Mouse (Mus musculus): ENCODE data around the gene Gm21958.
"Not testable (repeated sequence)": the region's sequence is repeated elsewhere in the genome, so short reads cannot be mapped to it uniquely, and the experiment has no call there.

The Gm21958 gene

DNA sequence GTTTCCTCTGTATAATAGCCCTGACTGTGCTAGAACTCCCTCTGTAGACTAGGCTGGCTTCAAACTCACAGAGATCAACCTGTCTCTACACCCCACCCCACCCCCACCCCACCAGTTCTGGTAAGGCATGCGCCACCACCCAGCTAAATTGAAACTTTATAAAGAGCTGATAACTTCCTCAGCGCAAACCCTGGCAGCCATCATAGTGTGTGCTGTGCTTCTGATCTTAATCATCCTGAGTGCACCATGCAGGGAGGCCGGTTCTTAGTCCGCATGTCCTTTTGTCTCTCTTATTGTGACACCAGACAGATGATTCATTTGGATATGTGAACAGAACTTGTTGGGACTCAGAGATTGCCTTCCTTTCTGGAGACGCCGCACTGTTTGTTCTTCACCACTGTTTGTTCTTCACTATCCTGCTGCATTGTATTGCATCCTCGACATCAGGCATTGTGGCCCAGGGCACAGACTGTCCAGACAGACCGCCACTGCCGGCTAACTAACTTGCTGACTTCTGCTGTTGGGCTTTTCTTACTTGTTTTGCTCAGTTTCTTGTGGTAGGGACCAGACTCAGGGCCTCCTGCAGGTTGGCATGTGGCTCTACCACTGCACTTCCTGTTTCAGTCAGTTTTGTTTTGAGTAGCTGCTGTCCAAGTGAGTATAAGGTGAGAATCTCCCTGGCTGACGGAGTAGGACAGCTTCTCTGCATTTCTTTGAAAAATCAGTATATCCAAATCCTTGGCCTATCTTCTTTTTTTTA, 9.8 kb upstream of the Gm21958 start:
- ATAC-seq (ENCODE audit: low TSS enrichment), result no peak

DNA sequence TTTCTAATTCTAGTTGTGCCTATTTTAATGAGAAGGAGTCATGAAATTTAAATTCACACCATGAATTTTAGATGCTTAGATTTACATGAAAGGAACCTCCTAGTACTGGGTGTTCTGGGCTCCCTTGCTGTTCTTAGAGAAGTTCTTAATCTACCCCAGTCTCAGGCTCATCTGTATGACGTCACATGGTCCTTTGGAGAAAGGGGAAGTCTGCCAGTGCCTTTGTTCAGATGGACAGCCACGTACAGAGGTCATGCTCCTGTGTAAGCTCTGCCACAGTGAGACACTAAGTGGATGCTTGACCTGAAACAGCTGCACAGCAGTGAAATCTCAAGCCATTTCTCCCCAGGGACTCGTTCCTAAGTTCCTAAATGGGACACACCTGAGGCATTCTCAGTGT, 4.8 kb upstream of the Gm21958 start:
- ATAC-seq (ENCODE audit: low TSS enrichment), result no peak

DNA sequence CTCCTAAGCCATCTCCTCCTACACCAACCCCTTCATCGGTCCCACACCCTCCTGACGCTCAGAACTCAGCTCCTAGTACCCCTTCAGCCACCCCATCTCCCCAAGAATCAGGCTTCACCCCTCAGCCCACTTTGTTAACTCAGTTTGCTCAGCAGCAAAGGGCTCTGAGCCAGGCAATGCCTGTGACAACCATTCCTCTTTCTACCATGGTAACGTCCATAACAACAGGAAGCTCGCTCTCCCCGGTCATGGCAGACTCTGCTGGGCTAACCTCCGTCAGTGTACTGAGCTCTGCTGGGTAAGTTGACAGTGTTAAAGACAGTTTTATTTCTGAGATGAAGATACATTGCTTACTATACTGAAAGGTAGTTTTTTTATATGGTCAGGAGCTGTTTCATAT, 3.2 kb upstream of the Gm21958 start:
- no peak for ATAC-seq (ENCODE audit: low TSS enrichment)

DNA sequence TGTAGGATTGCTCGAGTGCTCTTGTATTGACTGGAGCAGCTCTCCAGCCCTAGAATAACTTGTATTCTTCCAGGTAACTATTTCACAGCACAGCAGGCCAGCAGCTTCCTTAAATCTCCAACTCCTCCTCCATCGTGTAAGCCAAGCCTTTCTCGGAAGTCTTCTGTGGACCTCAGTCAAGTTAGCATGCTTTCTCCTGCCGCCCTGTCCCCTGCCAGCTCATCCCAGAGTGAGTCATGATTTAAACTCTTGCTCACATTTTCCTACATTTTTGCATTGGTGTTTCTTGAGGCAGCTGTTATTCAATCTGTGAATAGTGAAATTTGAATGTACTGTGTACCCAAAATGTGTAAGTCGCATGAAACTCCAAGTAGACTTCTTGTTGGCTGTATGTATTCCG, 1.3 kb upstream of the Gm21958 start:
- peak; percentile 91 for ATAC-seq (ENCODE audit: low TSS enrichment)

DNA sequence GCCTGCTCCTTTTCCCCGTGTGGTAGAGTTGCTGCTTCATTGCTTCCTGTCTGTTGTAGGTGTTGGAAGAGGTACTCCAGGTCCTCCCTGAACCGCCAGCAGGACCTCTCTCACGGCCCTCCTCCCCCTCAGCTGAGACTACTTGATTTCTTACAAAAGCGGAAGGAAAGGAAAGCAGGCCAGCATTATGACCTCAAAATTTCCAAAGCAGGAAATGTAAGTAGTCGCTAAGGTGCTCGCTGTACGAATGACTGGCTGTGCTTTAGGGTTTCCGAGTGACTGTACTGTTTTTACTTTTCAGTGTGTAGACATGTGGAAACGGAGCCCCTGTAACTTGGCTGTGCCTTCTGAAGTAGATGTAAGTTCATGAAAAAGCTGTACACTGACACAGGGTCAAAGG, 5.2 kb downstream of the Gm21958 start:
- ATAC-seq (ENCODE audit: low TSS enrichment), result no peak

DNA sequence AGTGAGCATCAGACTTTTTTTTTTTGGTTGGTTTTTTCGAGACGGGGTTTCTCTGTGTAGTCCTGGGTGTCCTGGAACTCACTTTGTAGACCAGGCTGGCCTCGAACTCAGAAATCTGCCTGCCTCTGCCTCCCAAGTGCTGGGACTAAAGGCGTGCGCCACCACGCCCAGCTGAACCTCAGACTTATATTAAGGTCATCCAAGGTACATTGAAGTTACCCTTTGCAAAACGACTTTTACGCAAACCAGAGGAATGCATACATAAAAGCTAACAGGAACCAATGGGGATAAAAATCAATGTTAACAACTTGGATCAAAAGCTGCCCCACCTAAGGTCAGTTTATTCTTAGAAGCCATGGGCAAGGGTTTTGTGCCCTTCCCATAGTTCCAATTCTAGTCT, 10.0 kb downstream of the Gm21958 start:
- not testable (repeated sequence) for ATAC-seq (ENCODE audit: low TSS enrichment)

DNA sequence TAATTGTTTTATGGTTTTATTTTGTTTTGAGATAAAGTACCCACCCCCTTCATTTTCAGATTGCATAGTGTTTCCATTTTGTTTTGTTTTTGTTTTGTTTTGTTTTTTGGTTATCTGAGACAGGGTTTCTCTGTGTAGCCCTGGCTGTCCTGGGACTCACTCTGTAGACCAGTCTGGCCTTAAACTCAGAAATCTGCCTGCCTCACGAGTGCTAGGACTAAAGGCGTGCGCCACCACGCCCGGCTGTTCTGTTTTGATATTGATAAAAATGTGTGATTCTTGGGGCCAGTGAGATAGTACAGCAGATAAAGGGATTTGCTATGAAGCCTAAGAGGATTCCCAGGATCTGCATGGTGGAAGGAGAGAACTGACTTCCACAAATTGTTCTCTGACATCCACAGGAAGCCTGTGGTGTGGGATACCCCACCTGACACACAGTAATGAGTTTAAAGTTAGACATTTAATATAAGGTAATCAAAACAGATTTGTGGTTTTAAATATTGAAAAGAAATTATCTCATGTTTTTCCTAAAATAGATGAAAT, 14.3 kb downstream of the Gm21958 start:
- no peak for ATAC-seq (ENCODE audit: low TSS enrichment)

DNA sequence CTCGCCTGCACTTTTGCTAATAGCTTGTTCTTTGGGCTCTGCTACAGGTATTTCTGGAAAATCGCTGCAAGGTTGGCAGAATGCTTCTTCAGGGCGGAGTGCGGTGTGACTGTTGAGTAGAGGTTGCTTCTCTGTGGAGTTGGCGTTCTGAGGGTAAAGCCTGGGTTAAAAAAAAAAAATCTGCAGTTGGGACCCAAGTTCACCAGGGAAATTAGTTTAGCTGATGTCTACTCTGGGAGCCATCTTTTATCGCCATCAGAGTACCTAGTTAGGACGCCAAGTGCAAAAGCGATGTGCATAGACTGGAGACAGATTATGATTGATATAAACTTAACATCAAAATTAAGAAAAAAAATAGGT, 21.1 kb downstream of the Gm21958 start:
- peak; percentile 27; the same call in 1 of the 2 replicates for ATAC-seq (ENCODE audit: low TSS enrichment)

DNA sequence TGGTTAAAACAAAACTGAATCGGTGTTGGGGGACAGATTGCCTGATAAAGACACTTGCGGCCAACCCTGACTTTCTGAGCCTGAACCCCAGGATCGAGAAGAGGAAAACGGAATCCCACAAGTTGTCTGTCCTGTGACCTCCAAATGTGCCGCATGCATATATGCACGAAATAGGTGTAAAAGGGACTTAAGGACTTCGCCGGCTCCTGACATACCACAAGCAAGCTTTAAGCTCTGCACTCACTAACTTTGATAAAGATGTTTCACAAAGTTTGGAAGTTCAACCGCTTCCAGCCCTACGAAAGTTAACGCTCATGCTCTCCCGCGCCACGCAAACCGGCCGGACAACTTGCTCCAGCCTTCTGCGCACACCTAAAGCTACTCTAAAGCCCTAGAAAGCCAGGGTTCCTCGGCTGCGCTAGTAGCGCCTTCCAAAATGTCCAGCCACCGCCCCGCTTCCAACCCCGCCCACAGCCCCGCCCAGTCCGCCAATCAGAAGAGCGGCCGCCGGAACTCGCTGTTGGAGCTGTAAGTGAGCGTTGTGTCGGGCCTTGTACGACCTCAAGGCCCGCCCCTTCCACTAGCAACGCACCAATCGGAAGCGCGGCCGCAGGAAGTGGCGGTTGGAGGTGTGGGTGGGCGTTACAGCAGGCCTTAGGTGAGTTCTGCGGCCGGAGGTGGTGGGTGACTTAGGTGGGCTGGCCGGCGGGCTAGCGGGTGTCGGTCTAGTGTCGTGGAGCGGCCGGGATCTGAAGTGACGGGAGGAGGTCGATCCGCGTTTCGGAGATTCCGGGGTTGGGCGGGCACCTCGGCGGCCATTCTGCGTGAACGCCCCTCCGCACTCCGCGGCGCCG, 21.7 kb downstream of the Gm21958 start, which contains the start of gene Supt20:
Gene Supt20, plus strand, starts transcription at position 606 of the 854 bp plus-strand sequence.
- ATAC-seq (ENCODE audit: low TSS enrichment), result peak; percentile 100

DNA sequence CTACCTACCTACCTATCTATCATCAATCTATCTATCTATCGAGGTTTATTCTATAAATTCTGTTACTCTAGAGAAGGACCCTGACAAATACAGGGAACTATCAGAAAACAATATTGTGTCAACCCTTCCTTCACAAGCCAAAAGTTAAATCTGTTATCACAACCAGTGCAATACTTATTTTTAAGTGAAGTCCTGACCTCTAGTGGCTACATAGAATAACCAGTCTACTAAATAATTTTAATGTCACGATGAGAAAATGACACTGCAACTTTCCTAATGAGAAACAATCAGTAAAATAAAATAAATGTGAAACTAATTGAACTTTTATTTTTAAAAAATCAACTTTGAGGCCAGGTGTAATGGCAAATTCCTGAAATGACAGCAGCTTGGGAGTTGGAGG, 25.1 kb downstream of the Gm21958 start:
- ATAC-seq (ENCODE audit: low TSS enrichment), result no peak

DNA sequence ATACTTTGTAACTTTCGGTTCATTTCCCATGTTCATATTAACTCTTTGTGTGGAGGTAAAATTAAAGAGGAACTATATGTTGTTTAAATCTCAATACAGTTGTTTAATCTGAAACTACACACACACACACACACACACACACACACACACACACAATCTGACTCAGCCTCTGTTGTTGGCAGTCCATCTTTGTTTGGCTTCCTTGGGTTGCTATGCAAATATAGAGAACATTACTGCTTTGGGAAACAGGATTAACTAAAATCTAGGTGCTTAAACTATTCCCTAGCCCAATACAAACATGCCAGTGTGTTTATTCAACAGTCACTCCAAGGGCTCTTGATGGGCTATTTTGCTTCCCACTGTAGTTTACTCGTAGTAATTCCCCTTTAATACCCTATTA, 26.9 kb downstream of the Gm21958 start:
- ATAC-seq (ENCODE audit: low TSS enrichment), result no peak

DNA sequence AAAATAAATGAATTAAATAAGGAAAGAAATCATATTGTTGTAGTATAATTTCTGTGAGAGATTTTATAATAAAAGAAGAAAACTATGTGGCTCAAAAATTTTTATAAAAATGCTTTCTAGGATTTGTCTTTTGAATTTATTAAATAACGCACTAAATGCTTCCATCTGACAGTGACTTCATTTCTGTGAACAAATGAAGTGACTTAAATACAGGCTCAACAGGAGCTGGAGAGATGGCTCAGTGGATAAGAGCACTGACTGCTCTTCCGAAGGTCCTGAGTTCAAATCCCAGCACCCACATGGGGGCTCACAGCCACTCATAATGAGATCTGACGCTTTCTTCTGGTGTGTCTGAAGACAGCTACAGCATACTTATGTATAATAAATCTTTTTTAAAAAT, 29.0 kb downstream of the Gm21958 start:
- ATAC-seq (ENCODE audit: low TSS enrichment), result no peak

DNA sequence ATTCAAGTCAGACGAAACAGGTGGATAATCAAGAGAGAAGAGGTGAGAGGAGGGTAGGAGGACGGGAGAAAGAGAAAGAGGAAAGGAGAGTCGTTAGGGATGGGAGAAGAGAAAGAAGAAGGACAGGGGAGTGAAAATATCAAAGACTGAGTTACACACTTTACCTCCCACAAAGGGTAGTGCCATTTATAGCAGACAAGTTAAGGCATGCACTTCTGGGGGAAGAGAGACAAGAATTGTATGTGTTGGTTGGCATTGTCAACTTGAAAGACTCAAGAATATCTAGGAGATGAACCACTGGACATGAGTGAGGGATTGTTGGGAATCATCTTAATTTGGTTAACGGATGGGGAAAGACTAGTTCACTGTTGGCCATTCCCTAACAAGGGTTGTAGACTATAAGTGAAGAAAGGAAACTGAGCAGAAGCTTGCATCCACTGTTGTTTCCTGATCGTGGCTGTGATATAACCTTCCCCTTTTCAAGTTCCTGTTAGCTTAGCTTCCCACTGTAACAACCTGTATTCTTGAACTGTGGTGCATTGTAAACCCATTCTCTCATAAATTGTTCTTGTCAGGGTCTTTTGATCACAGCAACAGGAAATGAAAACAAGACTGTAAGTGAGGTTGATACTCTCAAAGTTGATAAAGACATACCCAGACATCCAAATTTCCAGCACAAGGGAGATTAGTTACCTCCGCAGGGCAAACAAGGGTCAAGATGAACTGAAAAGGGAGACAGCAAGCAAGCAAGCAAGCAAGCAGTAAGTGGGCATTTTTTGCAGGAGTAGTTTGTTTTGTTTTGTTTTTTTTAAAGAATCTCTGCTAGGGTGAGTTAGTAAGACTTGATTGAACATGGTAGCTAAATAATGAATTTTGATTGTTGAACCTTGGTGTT, 32.6 kb downstream of the Gm21958 start:
- no peak for ATAC-seq (ENCODE audit: low TSS enrichment)

DNA sequence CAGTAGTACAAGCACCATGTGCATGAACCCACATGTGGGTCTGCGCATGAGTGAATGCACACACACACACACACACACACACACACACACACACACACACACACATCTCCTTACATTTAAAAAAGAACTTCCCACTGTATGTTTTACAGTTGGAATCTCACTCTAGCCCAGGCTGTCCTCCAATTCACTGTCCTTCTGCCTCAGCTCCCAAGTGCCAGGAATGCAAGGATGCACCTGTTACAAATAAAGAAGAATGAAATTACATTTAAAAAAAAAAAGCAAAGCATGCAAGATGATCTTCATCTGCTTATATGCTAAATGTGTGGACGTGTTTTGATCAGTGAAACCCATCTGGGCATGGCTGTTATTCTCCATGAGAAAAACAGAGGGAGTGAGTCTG, 37.3 kb downstream of the Gm21958 start:
- ATAC-seq (ENCODE audit: low TSS enrichment), result no peak

DNA sequence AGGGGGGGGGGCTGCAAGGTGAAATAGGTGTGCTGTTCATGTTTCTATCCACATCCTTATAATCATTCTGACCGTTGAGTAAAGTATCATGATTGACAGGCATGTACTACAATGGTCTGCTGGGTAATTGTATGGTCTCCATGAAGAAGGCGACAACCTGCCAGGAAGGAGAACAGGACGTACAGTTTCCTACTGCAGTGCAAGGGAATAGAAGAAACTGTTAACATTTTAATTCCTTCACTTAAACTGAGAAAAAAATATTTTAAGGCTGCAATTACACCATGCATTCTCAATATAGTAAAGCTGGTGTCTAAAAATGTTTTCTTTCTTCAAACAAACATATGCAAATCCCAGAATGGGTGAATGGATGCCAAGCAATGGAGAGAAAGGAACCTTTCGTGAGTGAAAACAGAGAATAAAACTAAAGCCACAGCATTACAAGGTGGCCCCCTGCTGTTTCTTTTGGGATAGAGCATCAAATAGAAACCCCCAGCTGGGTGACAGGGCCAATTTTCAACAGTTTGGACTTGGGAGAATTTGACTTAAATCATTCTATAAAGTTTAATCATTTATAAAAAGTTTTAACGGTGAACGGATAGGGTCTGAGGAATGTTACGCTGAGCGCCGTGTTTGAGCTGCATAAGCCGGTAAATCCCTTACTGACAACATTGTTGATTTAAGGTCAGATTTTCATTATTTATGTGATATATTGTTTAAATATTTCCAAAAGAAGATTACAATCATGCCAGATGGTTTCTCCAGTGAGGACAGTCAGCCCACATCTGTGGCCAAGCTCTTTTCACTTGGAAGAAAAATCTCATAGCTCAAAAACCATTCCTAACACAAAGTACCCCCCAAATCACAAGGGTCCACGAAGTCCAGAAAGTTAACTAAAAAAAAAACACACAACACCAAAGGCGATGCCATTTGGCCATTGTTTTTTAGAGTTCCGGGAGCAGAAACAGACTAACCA, 41.3 kb downstream of the Gm21958 start:
- peak; percentile 91 for ATAC-seq (ENCODE audit: low TSS enrichment)

DNA sequence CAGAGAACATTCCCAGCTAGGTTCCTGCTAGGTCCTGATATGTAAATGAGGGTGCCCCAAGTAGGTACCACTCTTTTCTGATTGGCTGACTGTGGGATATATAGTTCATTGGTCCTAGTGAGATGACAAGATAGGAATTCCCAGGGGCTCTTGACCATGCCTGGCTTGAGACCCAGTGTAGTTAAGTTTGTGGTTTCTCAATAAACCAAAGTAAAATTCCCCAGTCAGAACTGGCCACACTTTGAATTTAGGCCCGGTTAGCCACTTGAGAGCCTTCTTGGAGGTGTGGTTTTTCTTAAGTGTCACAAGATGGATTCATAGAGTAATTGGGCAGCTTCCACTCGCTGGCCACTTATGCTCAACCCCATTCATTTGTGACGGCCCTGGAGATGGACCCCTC, 42.0 kb downstream of the Gm21958 start:
- ATAC-seq (ENCODE audit: low TSS enrichment), result no peak

DNA sequence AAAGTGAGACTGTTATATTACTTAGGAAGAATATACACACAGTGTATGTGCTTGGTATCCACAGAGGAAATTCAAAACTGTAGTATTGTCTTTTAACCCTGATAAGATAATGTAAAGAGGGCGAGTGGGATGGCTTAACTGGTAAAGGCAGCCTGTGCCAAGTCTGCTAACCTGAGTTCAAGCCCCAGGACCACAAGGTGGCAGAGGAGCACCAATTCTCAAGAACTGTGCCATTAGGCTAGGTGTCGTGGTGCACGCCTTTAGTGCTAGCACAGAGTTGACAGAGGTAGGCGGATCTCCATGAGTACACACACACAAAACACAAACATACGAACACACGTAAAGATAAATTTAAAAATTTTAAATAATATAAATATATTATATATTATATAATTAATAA, 44.6 kb downstream of the Gm21958 start:
- no peak for ATAC-seq (ENCODE audit: low TSS enrichment)

DNA sequence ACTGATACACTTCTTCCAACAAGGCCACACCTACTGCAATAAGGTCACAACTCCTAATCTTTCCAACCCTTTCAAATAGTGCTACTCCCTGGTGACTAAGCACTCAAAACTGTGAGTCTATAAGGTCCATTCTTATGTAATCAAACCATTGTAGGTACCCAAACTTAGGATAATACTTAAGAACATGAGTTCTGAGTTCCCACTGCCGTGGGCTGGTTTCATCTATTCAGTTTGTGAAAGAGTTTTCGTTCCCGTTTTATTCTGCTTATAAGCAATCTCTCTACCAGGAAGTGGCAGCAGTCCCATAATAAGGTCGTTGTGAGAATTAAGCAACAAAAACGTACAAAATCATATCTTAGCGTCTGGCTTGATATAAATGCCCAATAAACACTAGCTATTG, 45.4 kb downstream of the Gm21958 start:
- ATAC-seq (ENCODE audit: low TSS enrichment), result no peak

DNA sequence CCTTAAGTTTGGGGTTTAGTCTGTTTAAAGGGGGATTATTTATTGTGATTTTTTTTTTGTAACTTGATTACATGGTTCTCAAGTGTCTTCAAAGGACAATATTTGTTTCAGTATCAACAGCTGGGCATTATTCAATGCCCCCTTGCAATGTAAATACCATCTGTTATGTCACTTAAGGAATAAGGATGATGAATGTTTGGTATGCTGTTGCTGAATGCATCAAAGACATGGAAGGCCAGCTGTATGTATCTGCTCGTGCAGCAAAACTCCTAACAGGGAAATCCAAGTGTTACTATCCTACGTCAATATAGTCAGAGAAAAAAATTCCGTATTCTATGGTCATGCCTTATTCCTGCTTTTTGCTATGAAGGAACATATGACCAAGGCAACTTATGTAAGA, 46.0 kb downstream of the Gm21958 start:
- no peak for ATAC-seq (ENCODE audit: low TSS enrichment)
